Mouse (Mus musculus) embryo, embryonic 11 days (tissue): ENCODE results near the gene E030018B13Rik.
A peak's percentile ranks its signal among the peaks of the same experiment; 100 is the strongest.

ENCODE experiments used
- DNase-seq: peaks from one replicate; pipeline ENCODE4 v3.0.0-alpha.2; 2015

Gene E030018B13Rik

GRCm38 (mm10) chr7:63898201-63898600 lies 18.5 kb upstream of the E030018B13Rik start:
- no peak for DNase-seq

GRCm38 (mm10) chr7:63899925-63900324 lies 16.7 kb upstream of the E030018B13Rik start:
- no peak for DNase-seq

GRCm38 (mm10) chr7:63900411-63900810 lies 16.2 kb upstream of the E030018B13Rik start:
- no peak for DNase-seq

GRCm38 (mm10) chr7:63901346-63901745 lies 15.3 kb upstream of the E030018B13Rik start:
- no peak for DNase-seq

GRCm38 (mm10) chr7:63901942-63902341 lies 14.7 kb upstream of the E030018B13Rik start:
- DNase-seq, result no peak

- DNase-seq, result no peak
Observed at GRCm38 (mm10) chr7:63902604-63903210, 13.9 kb upstream of the E030018B13Rik start.

- no peak for DNase-seq
Observed at GRCm38 (mm10) chr7:63903635-63904380, 12.8 kb upstream of the E030018B13Rik start.

- no peak for DNase-seq
Observed at GRCm38 (mm10) chr7:63905190-63905589, 11.5 kb upstream of the E030018B13Rik start.

- DNase-seq, result no peak
Observed at GRCm38 (mm10) chr7:63905642-63906041, 11.0 kb upstream of the E030018B13Rik start.

- DNase-seq, result no peak
Observed at GRCm38 (mm10) chr7:63907778-63908495, 8.7 kb upstream of the E030018B13Rik start.

- peak; percentile 34 for DNase-seq
Observed at GRCm38 (mm10) chr7:63908496-63909285, 8.0 kb upstream of the E030018B13Rik start.

GRCm38 (mm10) chr7:63910225-63910624 lies 6.4 kb upstream of the E030018B13Rik start:
- no peak for DNase-seq

GRCm38 (mm10) chr7:63910912-63911311 lies 5.7 kb upstream of the E030018B13Rik start:
- no peak for DNase-seq

- DNase-seq, result no peak
Observed at GRCm38 (mm10) chr7:63911383-63912233, 5.0 kb upstream of the E030018B13Rik start.

GRCm38 (mm10) chr7:63912234-63912810 lies 4.3 kb upstream of the E030018B13Rik start:
- no peak for DNase-seq

GRCm38 (mm10) chr7:63912924-63913723 lies 3.5 kb upstream of the E030018B13Rik start:
- peak; percentile 40 for DNase-seq

GRCm38 (mm10) chr7:63913724-63914692 lies 2.6 kb upstream of the E030018B13Rik start:
- DNase-seq, result no peak

- DNase-seq, result no peak
Observed at GRCm38 (mm10) chr7:63914891-63915290, 1.8 kb upstream of the E030018B13Rik start.

GRCm38 (mm10) chr7:63917693-63918092 lies 1.0 kb downstream of the E030018B13Rik start:
- no peak for DNase-seq
